Mouse (Mus musculus) cerebellum, postnatal 25 days (tissue): ENCODE results near the gene Igll1.
"Not testable (repeated sequence)": the region's sequence is repeated elsewhere in the genome, so short reads cannot be mapped to it uniquely, and the experiment has no call there.

ENCODE experiments used
- DNase-seq, 2 experiments: peaks; one replicate each; pipeline ENCODE4 v3.0.0; 2021; ENCODE audit warnings: mixed read lengths in 2 of 2

Gene Igll1

GRCm38 (mm10) chr16:16863978-16864377 lies at the start of gene Igll1:
Gene Igll1, minus strand, starts transcription at chr16:16863985.
- no peak for DNase-seq

GRCm38 (mm10) chr16:16913440-16913839 lies 49.7 kb upstream of the Igll1 start:
- no peak for DNase-seq

- DNase-seq = peak; percentile 75 to 84
These were observed 48.1 kb upstream of the Igll1 start for GRCm38 (mm10) chr16:16911641-16912597.

GRCm38 (mm10) chr16:16907799-16908198 lies 44.0 kb upstream of the Igll1 start:
- no peak for DNase-seq

- DNase-seq = no peak
These were observed 39.4 kb upstream of the Igll1 start for GRCm38 (mm10) chr16:16903188-16903587.

GRCm38 (mm10) chr16:16902329-16902728 lies 38.5 kb upstream of the Igll1 start:
- no peak for DNase-seq

GRCm38 (mm10) chr16:16897056-16897584 lies 33.3 kb upstream of the Igll1 start:
- no peak for DNase-seq

- DNase-seq = peak; percentile 97 to 98
These were observed 32.7 kb upstream of the Igll1 start, which contains the start of gene Ppm1f for GRCm38 (mm10) chr16:16896382-16897055. Gene Ppm1f, plus strand, starts transcription at chr16:16896469.

- no peak for DNase-seq
These were observed 32.2 kb upstream of the Igll1 start for GRCm38 (mm10) chr16:16896015-16896381.

- no peak for DNase-seq
These were observed 28.6 kb upstream of the Igll1 start for GRCm38 (mm10) chr16:16892366-16892765.

- DNase-seq = no peak
These were observed 24.6 kb upstream of the Igll1 start for GRCm38 (mm10) chr16:16888341-16888740.

- DNase-seq = no peak
These were observed 15.2 kb upstream of the Igll1 start for GRCm38 (mm10) chr16:16879025-16879424.

- DNase-seq = peak; percentile 89 to 90
These were observed 7.0 kb upstream of the Igll1 start, which contains the start of the genes Top3b and Vpreb1 for GRCm38 (mm10) chr16:16870617-16871331. Gene Top3b, plus strand, starts transcription at chr16:16870736. Gene Vpreb1, minus strand, starts transcription at chr16:16870843.

- no peak for DNase-seq
These were observed 6.4 kb upstream of the Igll1 start for GRCm38 (mm10) chr16:16870241-16870616.

GRCm38 (mm10) chr16:16865696-16866561 lies 2.1 kb upstream of the Igll1 start:
- DNase-seq = no peak

- DNase-seq = no peak
These were observed 1.4 kb upstream of the Igll1 start for GRCm38 (mm10) chr16:16865217-16865616.

- no peak for DNase-seq
These were observed 1.5 kb downstream of the Igll1 start for GRCm38 (mm10) chr16:16862288-16862687.

GRCm38 (mm10) chr16:16856731-16857476 lies 6.9 kb downstream of the Igll1 start:
- DNase-seq = no peak

GRCm38 (mm10) chr16:16856054-16856453 lies 7.7 kb downstream of the Igll1 start:
- not testable (repeated sequence) for DNase-seq

GRCm38 (mm10) chr16:16855541-16855940 lies 8.2 kb downstream of the Igll1 start:
- no peak for DNase-seq

GRCm38 (mm10) chr16:16854836-16855235 lies 8.9 kb downstream of the Igll1 start:
- peak in 1 of 2 experiments; percentile 31 for DNase-seq
